In the genomic region with DNA sequence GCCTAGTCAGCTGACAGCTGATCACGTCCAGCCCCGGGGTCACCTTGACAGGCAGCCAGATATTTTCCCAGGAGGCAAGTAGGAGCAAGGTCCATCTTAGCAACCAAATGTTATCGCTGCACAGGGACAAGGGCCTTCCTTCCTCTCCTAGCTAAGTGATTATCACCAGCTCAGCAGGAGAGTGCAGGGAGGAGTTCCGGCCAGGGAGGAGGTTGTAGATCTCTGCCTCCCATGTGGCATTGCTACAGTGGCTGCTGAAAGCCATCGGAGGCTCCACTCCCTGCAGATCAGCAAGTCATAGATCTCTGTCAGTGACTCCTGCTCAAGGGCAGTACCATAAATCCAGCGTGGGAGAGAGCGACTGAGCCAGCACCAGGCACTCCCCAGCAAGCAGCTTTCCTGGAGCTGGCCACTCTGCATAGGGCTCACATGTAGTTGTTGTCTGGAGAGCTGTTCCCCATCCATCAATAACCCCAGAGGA, we compare ENCODE assay signal across 10 mouse cellular contexts. TPM values are rescaled to one million over a fixed set of nuclear protein-coding genes. Genes with fewer than 3 reads are reported as not detected.
A peak's percentile ranks its signal among the peaks of the same experiment; 100 is the strongest.
DNase-seq lines count a peak whose midpoint lies in the region; ATAC-seq and TF ChIP-seq lines count a peak whose summit lies in the region.
"Had no signal": no experiment of that assay in that cellular context is flagged by ENCODE, and none has a peak within 500 bp of the region (broad histone marks: within the 10 kb centered on the region; RNA-seq: fewer than 3 reads in every experiment).

No protein-coding gene starts in this region.

- no peak overlapping the region for H3K4me2 ChIP-seq in hindbrain, embryonic 15.5 days
- no peak overlapping the region for H3K4me2 ChIP-seq in liver, embryonic 14.5 days (ENCODE audit: low read depth)
- H3K4me2 ChIP-seq: embryonic facial prominence, embryonic 15.5 days had no signal

- no peak for TF ChIP-seq CTCF in liver, embryonic 14.5 days (IDR thresholded peaks at IDR 0.05; ENCODE audit: low read depth)

- WGBS in hindbrain, embryonic 15.5 days: 20% methylated on average over 7 of the region's 7 CpGs
- 3% methylated on average over 7 of the region's 7 CpGs for WGBS in liver, embryonic 14.5 days (ENCODE audit: insufficient replicate concordance)

- no peak overlapping the region for H3K4me3 ChIP-seq in hindbrain, embryonic 15.5 days
- H3K4me3 ChIP-seq in liver, embryonic 14.5 days (ENCODE audit: insufficient read depth in 1 of 2, low read depth in 2 of 2, low read length in 2 of 2): no peak overlapping the region
- H3K4me3 ChIP-seq: embryonic facial prominence, embryonic 15.5 days had no signal

- peaks cover 14% of the 10 kb centered on the region for H3K4me1 ChIP-seq in hindbrain, embryonic 15.5 days (replicated peaks)
- H3K4me1 ChIP-seq in liver, embryonic 14.5 days (replicated peaks; ENCODE audit: control insufficient read depth in 2 of 2, insufficient read depth in 2 of 2, low read length in 1 of 2): 0 out of 4 replicates have a peak, but pooled peaks cover 0 to 5% of the 10 kb centered on the region in 2 experiments
- H3K4me1 ChIP-seq: embryonic facial prominence, embryonic 15.5 days had no signal

- H3K27me3 ChIP-seq in hindbrain, embryonic 15.5 days: no peaks in the 10 kb centered on the region
- H3K27me3 ChIP-seq in liver, embryonic 14.5 days (ENCODE audit: control insufficient read depth, insufficient read depth, low read length): no peaks in the 10 kb centered on the region
- H3K27me3 ChIP-seq: embryonic facial prominence, embryonic 15.5 days had no signal

- peak; percentile 54 for ATAC-seq in hindbrain, embryonic 15.5 days (ENCODE audit: low FRiP score, low read depth)
- ATAC-seq in liver, embryonic 14.5 days (ENCODE audit: insufficient read depth): 0 out of 2 replicates have a peak, but pooled peaks have one; percentile 50

- DNase-seq in adrenal gland, postnatal 25 days: peak; percentile 60
- peak; percentile 33 for DNase-seq in embryo, embryonic 9.5 days (ENCODE audit: extremely low spot score)
- DNase-seq in liver, embryonic 14.5 days (ENCODE audit: low read depth in 3 of 3, low spot score in 3 of 3): no peak
- no peak for DNase-seq in urinary bladder, postnatal 10 days (ENCODE audit: low spot score)
- no peak for DNase-seq in left cerebral cortex, adult 8-10 months (ENCODE audit: low spot score in 2 of 2)
- no peak for DNase-seq in spleen, adult 12 weeks (ENCODE audit: low spot score)
- DNase-seq in T-cell, adult 2 months (ENCODE audit: low spot score): no peak

- H3K9me3 ChIP-seq in hindbrain, embryonic 15.5 days: no peaks in the 10 kb centered on the region
- no peaks in the 10 kb centered on the region for H3K9me3 ChIP-seq in liver, embryonic 14.5 days (ENCODE audit: control insufficient read depth, low read length)
- H3K9me3 ChIP-seq: embryonic facial prominence, embryonic 15.5 days had no signal

- H3K36me3 ChIP-seq in hindbrain, embryonic 15.5 days: no peaks in the 10 kb centered on the region
- H3K36me3 ChIP-seq in liver, embryonic 14.5 days (replicated peaks; ENCODE audit: control insufficient read depth, insufficient read depth, low read depth): no peaks in the 10 kb centered on the region
- H3K36me3 ChIP-seq: embryonic facial prominence, embryonic 15.5 days had no signal

- H3K27ac ChIP-seq in hindbrain, embryonic 15.5 days (replicated peaks): peak overlapping the region; percentile 19
- H3K27ac ChIP-seq in liver, embryonic 14.5 days: no peak overlapping the region
- H3K27ac ChIP-seq: embryonic facial prominence, embryonic 15.5 days had no signal

- no peak for TF ChIP-seq EP300 in liver, embryonic 14.5 days (IDR thresholded peaks at IDR 0.05; ENCODE audit: low read depth)

- H3K9ac ChIP-seq in hindbrain, embryonic 15.5 days: no peak overlapping the region
- no peak overlapping the region for H3K9ac ChIP-seq in liver, embryonic 14.5 days (replicated peaks)
- H3K9ac ChIP-seq: embryonic facial prominence, embryonic 15.5 days had no signal

RNA-seq across cellular contexts. Expression of gene Ccl1, which starts 34.5 kb away (rescaled TPM):
- not detected in 2 replicates for total RNA-seq in adrenal gland, postnatal 25 days (2021)
- polyA plus RNA-seq in hindbrain, embryonic 15.5 days (2015; fragmentation: Nextera tagmentation; extraction: Ambion mirVana): 0.66 and 0.81 TPM in 2 replicates
- polyA plus RNA-seq in liver, embryonic 14.5 days (2012; rRNA removed): not detected in 2 replicates
- not detected in 2 replicates for polyA plus RNA-seq in liver, embryonic 14.5 days (2014; fragmentation: Nextera tagmentation; extraction: Ambion mirVana)
- total RNA-seq in left cerebral cortex, adult 8-10 months (2022): not detected
- total RNA-seq: left cerebral cortex, postnatal 25 days had no signal
- polyA plus RNA-seq: embryonic facial prominence, embryonic 15.5 days had no signal

RNA-seq across cellular contexts. Expression of gene Tmem132e, which starts 48.7 kb away (rescaled TPM):
- total RNA-seq in adrenal gland, postnatal 25 days (2021): 0.33 and 1.3 TPM in 2 replicates
- polyA plus RNA-seq in hindbrain, embryonic 15.5 days (2015; fragmentation: Nextera tagmentation; extraction: Ambion mirVana): 4.2 and 4.3 TPM in 2 replicates
- polyA plus RNA-seq in liver, embryonic 14.5 days (2012; rRNA removed): 0.22 and 0.26 TPM in 2 replicates
- 0.09 and 0.18 TPM in 2 replicates for polyA plus RNA-seq in liver, embryonic 14.5 days (2014; fragmentation: Nextera tagmentation; extraction: Ambion mirVana)
- total RNA-seq in left cerebral cortex, adult 8-10 months (2022): 10 to 100 TPM; 16.2 to 17.7 (median 17.1) TPM

Comparison
In these comparisons a context has a peak if more than half of its experiments do, and no peak if none do; other contexts are left out.
1. DNase-seq: peak in adrenal gland, postnatal 25 days (single experiment) and embryo, embryonic 9.5 days (single experiment); none in liver, embryonic 14.5 days (0 of 3), urinary bladder, postnatal 10 days (single experiment), left cerebral cortex, adult 8-10 months (0 of 2), spleen, adult 12 weeks (single experiment) and T-cell, adult 2 months (single experiment).